Mouse (Mus musculus) forebrain, embryonic 14.5 days (tissue): ENCODE measurements around the gene Actl7a. TPM values are rescaled to one million over a fixed set of nuclear protein-coding genes. Genes with fewer than 3 reads are reported as not detected.
A peak's percentile ranks its signal among the peaks of the same experiment; 100 is the strongest.

Source experiments
- ATAC-seq: fragments of 200-750 bp; cut with Nextera tagmentation; 2 replicates; pipeline ENCODE4 v1.8.0; 2017; ENCODE audit warnings: mild to moderate bottlenecking, moderate library complexity
- DNase-seq: peaks from one replicate; pipeline ENCODE4 v3.0.0-alpha.2; 2015; ENCODE audit warnings: low spot score
- H3K27ac ChIP-seq: fragments of 300-500 bp; sonication (generic); 2 replicates; pipeline ENCODE4 v1.5.1; 2014; ENCODE audit warnings: low read depth, mild to moderate bottlenecking, control low read depth, low read length, moderate library complexity
- H3K27me3 ChIP-seq: fragments of 300-500 bp; sonication (generic); replicated peaks from 2 replicates; pipeline ENCODE4 v1.6.1; 2014; ENCODE audit warnings: low read length, control low read depth, mixed read lengths; ENCODE audit not compliant: control insufficient read depth, insufficient read depth
- H3K36me3 ChIP-seq: fragments of 300-500 bp; sonication (generic); 2 replicates; pipeline ENCODE4 v1.6.1; 2014; ENCODE audit warnings: low read length, control low read depth; ENCODE audit not compliant: control insufficient read depth, insufficient read depth
- H3K4me1 ChIP-seq: fragments of 300-500 bp; sonication (generic); 2 replicates; pipeline ENCODE4 v1.6.1; 2014; ENCODE audit warnings: antibody characterized with exemption, low read length, control low read depth; ENCODE audit not compliant: control insufficient read depth, insufficient read depth
- H3K4me2 ChIP-seq: fragments of 300-500 bp; sonication (generic); 2 replicates; pipeline ENCODE4 v1.6.1; 2014; ENCODE audit warnings: mild to moderate bottlenecking, control low read depth, low read length
- H3K4me3 ChIP-seq: fragments of 300-500 bp; sonication (generic); 2 replicates; pipeline ENCODE4 v1.5.1; 2014; ENCODE audit warnings: low read depth, low read length, control low read depth
- H3K9ac ChIP-seq: fragments of 300-500 bp; sonication (generic); 2 replicates; pipeline ENCODE4 v1.6.1; 2014; ENCODE audit warnings: mild to moderate bottlenecking, low read length, control low read depth, moderate library complexity
- H3K9me3 ChIP-seq: fragments of 300-500 bp; sonication (generic); replicated peaks from 2 replicates; pipeline ENCODE4 v1.6.1; 2016; ENCODE audit warnings: low read length, control low read depth, mixed read lengths; ENCODE audit not compliant: control insufficient read depth
- WGBS: fragments of 180-500 bp; shearing (Covaris S2); extraction: QIAGEN DNeasy Blood & Tissue Kit; methylation state at CpG from one replicate; pipeline ENCODE4 v1.1.7; 2014; 5-methylcytosine and 5-hydroxymethylcytosine counted together
- polyA plus RNA-seq: library from polyadenylated mRNA; unstranded; fragments of >200 nt; fragmentation: Nextera tagmentation; extraction: Ambion mirVana; gene quantifications from 2 replicates; pipeline ENCODE4 v1.2.1, GENCODE M21; 2014

The Actl7a gene
- not detected in 2 replicates for polyA plus RNA-seq

- Histone ChIP-seq H3K27me3 (no peaks in the 10 kb centered on the region), H3K36me3 (peaks cover 24% of the 10 kb centered on the region), H3K4me2 (no peak within 1 kb of the TSS), H3K27ac (no peak within 1 kb of the TSS), H3K4me3 (no peak within 1 kb of the TSS), H3K9me3 (no peaks in the 10 kb centered on the region), H3K9ac (no peak within 1 kb of the TSS), H3K4me1 (no peaks in the 10 kb centered on the region)
- no peak for ATAC-seq
- no peak for DNase-seq
- WGBS = 96% methylated on average over 21 of the region's 21 CpGs
Measured at GRCm38 (mm10) chr4:56743363-56744195, at the start of gene Actl7a. TSS of gene Actl7a (plus strand) at chr4:56743413.

GRCm38 (mm10) chr4:56696401-56696800, 46.8 kb upstream of the Actl7a start:
- DNase-seq (no peak), ATAC-seq (no peak)
- Histone ChIP-seq H3K4me2 (no peak overlapping the region), H3K9ac (no peak overlapping the region), H3K27ac (no peak overlapping the region), H3K36me3 (no peaks in the 10 kb centered on the region), H3K9me3 (no peaks in the 10 kb centered on the region), H3K27me3 (no peaks in the 10 kb centered on the region), H3K4me1 (no peaks in the 10 kb centered on the region), H3K4me3 (no peak overlapping the region)
- 84% methylated on average over 7 of the region's 7 CpGs for WGBS

GRCm38 (mm10) chr4:56698671-56699070, 44.5 kb upstream of the Actl7a start:
- DNase-seq (no peak), ATAC-seq (no peak)
- H3K27ac ChIP-seq = no peak overlapping the region
- H3K4me1 ChIP-seq = no peaks in the 10 kb centered on the region
- no peaks in the 10 kb centered on the region for H3K27me3 ChIP-seq
- no peaks in the 10 kb centered on the region for H3K9me3 ChIP-seq
- no peak overlapping the region for H3K9ac ChIP-seq
- no peak overlapping the region for H3K4me2 ChIP-seq
- WGBS = 85% methylated on average over 5 of the region's 5 CpGs
- H3K36me3 ChIP-seq = no peaks in the 10 kb centered on the region
- H3K4me3 ChIP-seq = no peak overlapping the region

GRCm38 (mm10) chr4:56702234-56702633, 41.0 kb upstream of the Actl7a start:
- DNase-seq (no peak), ATAC-seq (no peak)
- H3K4me2 ChIP-seq = no peak overlapping the region; the same call in 1 of the 2 replicates
- H3K4me3 ChIP-seq = no peak overlapping the region
- H3K27me3 ChIP-seq = no peaks in the 10 kb centered on the region
- H3K9me3 ChIP-seq = no peaks in the 10 kb centered on the region
- H3K27ac ChIP-seq = no peak overlapping the region
- H3K36me3 ChIP-seq = no peaks in the 10 kb centered on the region
- H3K4me1 ChIP-seq = no peaks in the 10 kb centered on the region
- 6% methylated on average over 10 of the region's 10 CpGs for WGBS
- H3K9ac ChIP-seq = no peak overlapping the region

- Histone ChIP-seq H3K4me2 (no peak overlapping the region), H3K9ac (no peak overlapping the region), H3K36me3 (no peaks in the 10 kb centered on the region), H3K4me1 (no peaks in the 10 kb centered on the region; the same call in 1 of the 2 replicates), H3K27me3 (no peaks in the 10 kb centered on the region), H3K9me3 (no peaks in the 10 kb centered on the region), H3K4me3 (no peak overlapping the region), H3K27ac (no peak overlapping the region)
- WGBS = 77% methylated on average over 3 of the region's 3 CpGs
- DNase-seq (no peak), ATAC-seq (no peak)
Measured at GRCm38 (mm10) chr4:56713155-56713554, 30.1 kb upstream of the Actl7a start.

- H3K9ac ChIP-seq = no peak overlapping the region
- H3K36me3 ChIP-seq = no peaks in the 10 kb centered on the region
- no peak for DNase-seq
- H3K27me3 ChIP-seq = no peaks in the 10 kb centered on the region
- WGBS = 60% methylated on average over 5 of the region's 5 CpGs
- H3K27ac ChIP-seq = no peak overlapping the region
- H3K4me1 ChIP-seq = no peaks in the 10 kb centered on the region
- H3K4me3 ChIP-seq = no peak overlapping the region
- H3K9me3 ChIP-seq = no peaks in the 10 kb centered on the region
- ATAC-seq = no peak
- H3K4me2 ChIP-seq = no peak overlapping the region
Measured at GRCm38 (mm10) chr4:56716801-56717200, 26.4 kb upstream of the Actl7a start.

GRCm38 (mm10) chr4:56717932-56718331, 25.3 kb upstream of the Actl7a start:
- H3K9me3 ChIP-seq = no peaks in the 10 kb centered on the region
- H3K36me3 ChIP-seq = no peaks in the 10 kb centered on the region
- no peak overlapping the region for H3K27ac ChIP-seq
- WGBS = 78% methylated on average over 3 of the region's 3 CpGs
- no peak for DNase-seq
- no peak overlapping the region for H3K9ac ChIP-seq
- no peak overlapping the region for H3K4me3 ChIP-seq
- H3K4me1 ChIP-seq = no peaks in the 10 kb centered on the region
- H3K27me3 ChIP-seq = no peaks in the 10 kb centered on the region
- no peak overlapping the region for H3K4me2 ChIP-seq
- ATAC-seq = no peak

- Histone ChIP-seq H3K27me3 (no peaks in the 10 kb centered on the region), H3K9me3 (no peaks in the 10 kb centered on the region), H3K27ac (no peak overlapping the region), H3K9ac (no peak overlapping the region), H3K4me2 (no peak overlapping the region), H3K4me1 (no peaks in the 10 kb centered on the region), H3K4me3 (no peak overlapping the region), H3K36me3 (no peaks in the 10 kb centered on the region)
- DNase-seq (peak; percentile 3), ATAC-seq (no peak)
- 68% methylated on average over 12 of the region's 12 CpGs for WGBS
Measured at GRCm38 (mm10) chr4:56718573-56719442, 24.4 kb upstream of the Actl7a start.

- Histone ChIP-seq H3K4me2 (no peak overlapping the region), H3K9me3 (no peaks in the 10 kb centered on the region), H3K4me1 (no peaks in the 10 kb centered on the region), H3K36me3 (no peaks in the 10 kb centered on the region), H3K27me3 (no peaks in the 10 kb centered on the region), H3K9ac (no peak overlapping the region), H3K27ac (no peak overlapping the region), H3K4me3 (no peak overlapping the region)
- no peak for DNase-seq
- 66% methylated on average over 9 of the region's 9 CpGs for WGBS
- no peak for ATAC-seq
Measured at GRCm38 (mm10) chr4:56719456-56719855, 23.8 kb upstream of the Actl7a start.
